Mouse (Mus musculus): ENCODE measurements at regions not wholly inside any gene's neighbourhood (a gene's known extent, or its start where the extent isn't known, plus 50 kb on each side); places are given as distances from the start of the nearest gene placed in this dataset.

GRCm38 (mm10) chr4:54875506-54875905 is 69.3 kb upstream of the Zfp462 start:
- Histone ChIP-seq H3K4me1 (ENCODE audit: control insufficient read depth, insufficient read depth, insufficient read length, low read length) (no peaks in the 10 kb centered on the region), H3K4me3 (ENCODE audit: insufficient read depth, low read depth, low read length) (no peak overlapping the region), H3K27ac (replicated peaks; ENCODE audit: low read depth, low read length) (no peak overlapping the region)

GRCm38 (mm10) chr4:54877361-54877760 is 67.5 kb upstream of the Zfp462 start:
- Histone ChIP-seq H3K27ac (replicated peaks; ENCODE audit: low read depth, low read length) (no peak overlapping the region), H3K4me3 (ENCODE audit: insufficient read depth, low read depth, low read length) (no peak overlapping the region), H3K4me1 (ENCODE audit: control insufficient read depth, insufficient read depth, insufficient read length, low read length) (no peaks in the 10 kb centered on the region)

GRCm38 (mm10) chr4:54878531-54878930 is 66.3 kb upstream of the Zfp462 start:
- Histone ChIP-seq H3K4me3 (ENCODE audit: insufficient read depth, low read depth, low read length) (no peak overlapping the region), H3K27ac (replicated peaks; ENCODE audit: low read depth, low read length) (no peak overlapping the region), H3K4me1 (ENCODE audit: control insufficient read depth, insufficient read depth, insufficient read length, low read length) (no peaks in the 10 kb centered on the region)

GRCm38 (mm10) chr4:54893288-54893687 is 51.6 kb upstream of the Zfp462 start:
- H3K4me1 ChIP-seq (ENCODE audit: control insufficient read depth, insufficient read depth, insufficient read length, low read length): no peaks in the 10 kb centered on the region
- H3K27ac ChIP-seq (replicated peaks; ENCODE audit: low read depth, low read length): no peak overlapping the region
- no peak overlapping the region for H3K4me3 ChIP-seq (ENCODE audit: insufficient read depth, low read depth, low read length)

Data from brown adipose tissue, adult 24 weeks (tissue).